Mouse (Mus musculus) neural tube, embryonic 12.5 days (tissue): ENCODE data around the gene Tada3. TPM values are rescaled to one million over a fixed set of nuclear protein-coding genes. Genes with fewer than 3 reads are reported as not detected.
"Not testable (repeated sequence)": the region's sequence is repeated elsewhere in the genome, so short reads cannot be mapped to it uniquely, and the experiment has no call there.

ENCODE experiments used
- ATAC-seq: fragments of 200-750 bp; cut with Nextera tagmentation; 2 replicates; pipeline ENCODE4 v1.8.0; 2017; ENCODE audit warnings: low read depth, mild to moderate bottlenecking, moderate TSS enrichment, moderate library complexity; ENCODE audit not compliant: low FRiP score
- H3K27ac ChIP-seq: fragments of 300-500 bp; sonication (generic); 2 replicates; pipeline ENCODE4 v1.5.1; 2016
- H3K27me3 ChIP-seq: fragments of 300-500 bp; sonication (generic); replicated peaks from 2 replicates; pipeline ENCODE4 v1.6.1; 2016; ENCODE audit warnings: mild to moderate bottlenecking
- H3K36me3 ChIP-seq: fragments of 300-500 bp; sonication (generic); 2 replicates; pipeline ENCODE4 v1.6.1; 2016; ENCODE audit warnings: mild to moderate bottlenecking
- H3K4me1 ChIP-seq: fragments of 300-500 bp; sonication (generic); 2 replicates; pipeline ENCODE4 v1.6.1; 2016
- H3K4me2 ChIP-seq: fragments of 300-500 bp; sonication (generic); replicated peaks from 2 replicates; pipeline ENCODE4 v1.6.1; 2016; ENCODE audit warnings: mild to moderate bottlenecking
- H3K4me3 ChIP-seq: fragments of 300-500 bp; sonication (generic); 2 replicates; pipeline ENCODE4 v1.5.1; 2016
- H3K9ac ChIP-seq: fragments of 300-500 bp; sonication (generic); 2 replicates; pipeline ENCODE4 v1.6.1; 2016; ENCODE audit warnings: mild to moderate bottlenecking
- H3K9me3 ChIP-seq: fragments of 300-500 bp; sonication (generic); 2 replicates; pipeline ENCODE4 v1.6.1; 2016; ENCODE audit warnings: mild to moderate bottlenecking
- WGBS: fragments of 180-500 bp; shearing (Covaris S2); methylation state at CpG from one replicate; pipeline ENCODE4 v1.1.7; 2016; 5-methylcytosine and 5-hydroxymethylcytosine counted together
- microRNA-seq: library from miRNA; unstranded; fragments of <30 nt; microRNA quantifications from one replicate; pipeline ENCODE4, GENCODE M21; 2017
- polyA plus RNA-seq: library from polyadenylated mRNA; unstranded; fragments of >200 nt; fragmentation: Nextera tagmentation; extraction: Ambion mirVana; gene quantifications from 2 replicates; pipeline ENCODE4 v1.2.1, GENCODE M21; 2016

The Tada3 gene
- polyA plus RNA-seq, 1 experiment from 2014 or later = 62.4 TPM

DNA sequence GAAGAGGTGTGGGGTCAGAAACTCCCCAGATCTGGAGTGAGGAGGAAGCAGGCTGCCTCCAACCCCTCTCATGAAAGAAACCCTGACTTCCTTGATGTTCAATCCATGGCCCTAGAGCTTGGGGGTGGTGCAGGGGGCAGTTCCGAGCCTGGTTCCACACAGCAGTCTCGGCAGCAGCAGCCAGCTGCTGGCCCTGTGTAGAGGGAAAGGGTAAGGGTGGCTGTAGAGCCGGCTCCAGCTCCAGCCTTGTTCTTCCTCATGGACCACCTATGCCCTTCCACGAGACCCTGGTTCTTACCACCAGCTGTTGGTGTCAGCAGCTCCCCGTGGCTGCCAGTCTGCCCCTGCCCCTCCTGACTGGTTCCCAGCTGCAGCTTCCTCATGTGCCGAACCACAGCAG is 43.5 kb downstream of the Tada3 start:
- no peak overlapping the region for H3K27ac ChIP-seq
- ATAC-seq = no peak
- peaks cover 2% of the 10 kb centered on the region; the same call in 1 of the 2 replicates for H3K4me1 ChIP-seq
- H3K4me3 ChIP-seq = no peak overlapping the region
- no peak overlapping the region for H3K9ac ChIP-seq
- peaks cover 71% of the 10 kb centered on the region for H3K36me3 ChIP-seq
- 81% methylated on average over 6 of the region's 6 CpGs for WGBS
- H3K9me3 ChIP-seq = no peaks in the 10 kb centered on the region
- no peaks in the 10 kb centered on the region for H3K27me3 ChIP-seq
- H3K4me2 ChIP-seq = no peak overlapping the region

DNA sequence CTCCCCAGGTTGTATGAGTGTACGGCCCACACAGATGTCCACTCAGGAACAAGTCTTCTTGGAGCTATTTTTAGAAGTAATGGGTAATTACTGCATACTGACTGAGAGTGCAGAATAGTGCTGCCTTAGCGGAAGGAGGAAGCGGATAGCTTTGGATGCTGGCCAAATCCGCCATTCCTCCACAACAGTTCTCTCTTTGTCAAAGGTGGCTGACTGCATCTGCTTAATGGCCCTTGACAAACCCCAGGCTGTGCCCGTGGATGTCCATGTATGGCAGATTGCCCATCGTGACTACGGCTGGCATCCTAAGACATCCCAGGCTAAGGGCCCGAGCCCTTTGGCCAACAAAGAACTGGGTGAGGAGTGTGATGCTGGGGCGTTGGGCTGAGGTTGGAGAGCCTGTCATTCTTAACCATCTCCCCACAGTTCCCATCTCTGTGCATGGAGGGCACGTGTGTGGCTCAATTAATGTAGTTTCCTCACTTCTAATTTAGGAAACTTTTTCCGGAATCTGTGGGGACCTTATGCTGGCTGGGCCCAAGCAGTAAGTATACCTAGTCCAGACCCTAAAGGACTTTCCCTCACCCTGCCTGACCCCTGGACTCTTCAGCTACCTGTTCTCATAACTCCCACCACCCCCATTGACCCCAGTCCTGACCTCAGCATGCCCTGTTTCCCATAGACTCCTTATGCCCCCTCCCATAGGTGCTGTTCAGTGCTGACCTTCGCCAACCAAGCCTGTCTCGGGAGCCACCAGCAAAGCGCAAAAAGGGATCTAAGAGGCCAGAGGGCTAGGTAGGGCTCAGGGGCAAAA is 44.3 kb downstream of the Tada3 start:
- Histone ChIP-seq H3K9ac (no peak overlapping the region), H3K4me3 (no peak overlapping the region), H3K9me3 (no peaks in the 10 kb centered on the region), H3K4me1 (peaks cover 2% of the 10 kb centered on the region; the same call in 1 of the 2 replicates), H3K27me3 (no peaks in the 10 kb centered on the region), H3K4me2 (no peak overlapping the region), H3K36me3 (peaks cover 64% of the 10 kb centered on the region), H3K27ac (no peak overlapping the region)
- peak; percentile 74 for ATAC-seq
- 70% methylated on average over 14 of the region's 14 CpGs for WGBS

DNA sequence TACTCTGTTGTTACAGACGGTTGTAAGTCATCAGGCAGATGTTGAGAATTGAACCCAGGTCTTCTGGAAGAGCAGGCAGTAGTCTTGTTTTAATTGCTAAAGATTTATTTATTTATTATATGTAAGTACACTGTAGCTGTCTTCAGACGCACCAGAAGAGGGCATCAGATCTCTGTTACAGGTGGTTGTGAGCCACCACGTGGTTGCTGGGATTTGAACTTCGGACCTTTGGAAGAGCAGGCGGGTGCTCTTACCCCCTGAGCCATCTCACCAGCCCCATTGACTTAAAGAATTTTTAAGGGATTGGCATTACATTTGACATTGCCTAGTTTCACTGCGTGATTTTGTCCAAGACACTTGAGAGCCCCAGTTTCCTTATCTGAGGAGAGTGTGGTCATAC is 44.9 kb downstream of the Tada3 start:
- not testable (repeated sequence) for H3K9ac ChIP-seq, H3K4me2 ChIP-seq, H3K27ac ChIP-seq, ATAC-seq, H3K27me3 ChIP-seq, H3K4me1 ChIP-seq, H3K9me3 ChIP-seq, H3K4me3 ChIP-seq
- H3K36me3 ChIP-seq = peaks cover 58% of the 10 kb centered on the region
- WGBS = 83% methylated on average over 6 of the region's 6 CpGs

DNA sequence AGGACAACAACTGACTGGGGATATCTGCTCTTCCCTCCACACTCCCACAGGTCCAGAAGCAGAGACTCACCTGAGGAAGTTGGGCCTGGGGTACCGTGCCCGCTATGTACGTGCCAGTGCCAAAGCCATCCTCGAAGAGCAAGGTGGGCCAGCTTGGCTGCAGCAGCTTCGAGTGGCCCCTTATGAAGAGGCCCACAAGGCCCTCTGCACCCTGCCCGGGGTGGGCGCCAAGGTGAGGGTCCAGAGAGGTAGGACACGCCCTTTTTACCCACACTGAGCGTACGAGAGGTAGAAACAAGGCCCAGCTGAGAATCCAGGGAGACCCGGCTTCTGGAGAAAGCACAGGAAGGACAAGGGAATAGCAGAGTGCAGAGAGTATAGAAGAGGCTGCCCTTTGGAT is 46.0 kb downstream of the Tada3 start:
- no peak overlapping the region for H3K4me2 ChIP-seq
- H3K4me3 ChIP-seq = no peak overlapping the region
- WGBS = 92% methylated on average over 11 of the region's 11 CpGs
- H3K27ac ChIP-seq = no peak overlapping the region
- ATAC-seq = no peak
- peaks cover 8% of the 10 kb centered on the region; the same call in 1 of the 2 replicates for H3K4me1 ChIP-seq
- peaks cover 51% of the 10 kb centered on the region for H3K36me3 ChIP-seq
- H3K9ac ChIP-seq = no peak overlapping the region
- H3K9me3 ChIP-seq = no peaks in the 10 kb centered on the region
- no peaks in the 10 kb centered on the region for H3K27me3 ChIP-seq

DNA sequence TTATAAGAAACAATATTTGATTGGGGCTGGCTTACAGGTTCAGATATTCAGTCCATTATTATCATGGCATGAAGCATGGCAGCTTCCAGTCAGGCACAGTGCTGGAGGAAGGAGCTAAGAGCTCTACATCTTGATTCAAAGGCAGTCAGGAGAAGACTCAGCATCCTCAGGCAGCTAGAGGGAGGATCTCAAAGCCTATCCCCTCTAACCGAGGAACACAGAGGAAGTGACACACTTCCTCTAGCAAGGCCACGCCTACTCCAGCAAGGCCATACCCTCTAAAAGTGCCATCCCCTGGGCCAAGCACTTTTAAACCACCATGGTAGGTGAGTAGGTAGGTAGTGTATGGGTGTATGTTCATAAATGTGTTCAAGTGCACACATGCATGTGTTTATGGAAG is 47.1 kb downstream of the Tada3 start:
- ATAC-seq = no peak
- 60% methylated on average over 2 of the region's 2 CpGs for WGBS
- H3K4me2 ChIP-seq = no peak overlapping the region
- no peaks in the 10 kb centered on the region for H3K27me3 ChIP-seq
- no peak overlapping the region for H3K4me3 ChIP-seq
- H3K27ac ChIP-seq = no peak overlapping the region
- H3K36me3 ChIP-seq = peaks cover 41% of the 10 kb centered on the region
- H3K9me3 ChIP-seq = no peaks in the 10 kb centered on the region
- no peak overlapping the region for H3K9ac ChIP-seq
- peaks cover 15% of the 10 kb centered on the region for H3K4me1 ChIP-seq

DNA sequence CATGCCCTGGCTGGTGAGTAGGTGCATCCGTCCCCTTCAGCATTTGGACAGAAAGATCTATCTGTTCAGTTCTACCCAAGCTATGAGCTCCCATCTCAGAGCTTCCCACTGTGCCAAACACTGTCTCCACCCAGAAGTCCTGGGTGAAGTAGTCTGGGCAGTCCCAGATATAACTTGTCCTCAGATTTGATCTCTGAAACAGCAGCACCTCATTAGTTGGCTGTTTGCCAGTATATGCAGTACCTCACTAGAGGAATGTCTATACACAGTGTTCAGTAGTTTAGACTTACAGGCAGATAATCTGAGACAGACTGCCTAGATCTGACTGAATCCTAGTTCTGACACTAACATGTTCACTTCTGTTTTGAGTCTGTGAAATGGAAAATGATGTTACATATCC is 48.3 kb downstream of the Tada3 start:
- Histone ChIP-seq H3K9ac (no peak overlapping the region), H3K27ac (no peak overlapping the region), H3K4me3 (no peak overlapping the region), H3K36me3 (peaks cover 35% of the 10 kb centered on the region), H3K4me2 (no peak overlapping the region), H3K27me3 (no peaks in the 10 kb centered on the region), H3K9me3 (no peaks in the 10 kb centered on the region), H3K4me1 (peaks cover 17% of the 10 kb centered on the region)
- no peak for ATAC-seq
- WGBS = 89% methylated on average over 1 of the region's 1 CpGs

DNA sequence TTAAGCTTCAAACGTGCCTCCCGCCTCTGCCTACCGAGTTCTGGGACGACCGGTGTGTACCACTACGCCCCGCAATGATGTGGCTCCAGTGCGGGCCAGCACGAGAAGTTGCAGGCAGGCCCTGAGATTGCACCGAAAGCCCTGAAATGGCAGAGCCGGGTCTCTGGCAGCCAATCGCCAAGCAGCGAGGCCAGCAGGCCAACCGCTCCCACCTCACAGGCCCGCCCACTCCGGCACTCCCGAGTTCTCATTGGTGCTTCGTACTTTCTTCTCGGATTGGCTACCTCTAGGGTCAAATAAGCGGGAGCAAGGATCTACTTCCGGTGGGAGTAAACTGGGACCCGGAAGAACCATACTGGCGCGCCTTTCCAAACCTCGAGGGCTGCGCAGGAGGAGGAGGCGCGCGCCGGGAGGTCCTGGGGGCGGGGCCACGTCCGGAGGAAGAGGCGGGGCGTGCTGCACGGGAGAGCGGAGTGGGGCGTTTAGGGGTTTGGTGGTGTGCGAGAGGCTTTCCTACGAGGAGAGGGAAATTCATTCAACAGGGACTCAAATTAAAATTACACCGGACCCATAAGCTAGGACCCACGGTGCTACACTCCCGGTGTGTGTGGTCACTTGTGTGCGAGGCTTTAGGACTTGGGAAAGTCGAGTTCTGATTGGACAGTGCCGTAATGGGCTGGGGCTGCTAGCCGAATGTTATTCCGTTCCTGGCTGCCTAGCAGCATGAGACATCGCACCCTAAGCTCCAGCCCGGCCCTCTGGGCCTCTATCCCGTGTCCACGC is 51.0 kb downstream of the Tada3 start, which contains the start of gene Ogg1:
Ogg1 (plus strand) TSS at position 440 of the 783 bp plus-strand sequence.
- peak within 1 kb of the TSS; percentile 47 for H3K4me3 ChIP-seq
- peak within 1 kb of the TSS; percentile 64 for H3K4me2 ChIP-seq
- peaks cover 15% of the 10 kb centered on the region for H3K4me1 ChIP-seq
- peak; percentile 99 for ATAC-seq
- no peaks in the 10 kb centered on the region for H3K9me3 ChIP-seq
- WGBS = under 1% methylated on average over 52 of the region's 52 CpGs
- H3K9ac ChIP-seq = peak within 1 kb of the TSS; percentile 75
- peak within 1 kb of the TSS; percentile 83 for H3K27ac ChIP-seq
- H3K36me3 ChIP-seq = peaks cover 44% of the 10 kb centered on the region
- H3K27me3 ChIP-seq = no peaks in the 10 kb centered on the region

Small RNA genes within 50 kb of the gene (microRNA-seq; reads per million reads assigned to microRNA genes)
- not detected for gene Gm24387

Other genes starting within 250 kb of the Tada3 start
- gene Lhfpl4, start 182.5 kb downstream of the Tada3 start, polyA plus RNA-seq = 40.8 and 42.7 TPM in 2 replicates
- gene Mtmr14, start 140.0 kb downstream of the Tada3 start, polyA plus RNA-seq = 46.0 and 48.6 TPM in 2 replicates
- gene Cpne9, start 95.6 kb downstream of the Tada3 start, polyA plus RNA-seq = 0.55 and 0.56 TPM in 2 replicates
- 24.9 and 29.9 TPM in 2 replicates for gene Brpf1, start 70.7 kb downstream of the Tada3 start, polyA plus RNA-seq
- 12.6 and 14.3 TPM in 2 replicates for gene Ogg1, start 50.9 kb downstream of the Tada3 start, polyA plus RNA-seq
- 61.9 and 63.6 TPM in 2 replicates for gene Camk1, start 33.9 kb downstream of the Tada3 start, polyA plus RNA-seq
- 352 and 393 TPM in 2 replicates for gene Arpc4, start 232 bp upstream of the Tada3 start, polyA plus RNA-seq
- gene Ttll3, start 11.4 kb upstream of the Tada3 start, polyA plus RNA-seq = 5.6 and 7.1 TPM in 2 replicates
- 18.7 and 29.3 TPM in 2 replicates for gene Rpusd3, start 41.5 kb upstream of the Tada3 start, polyA plus RNA-seq
- gene Cidec, start 57.9 kb upstream of the Tada3 start, polyA plus RNA-seq = not detected in 2 replicates
- gene Jagn1, start 64.7 kb upstream of the Tada3 start, polyA plus RNA-seq = 78.0 and 81.3 TPM in 2 replicates
- 0.73 and 1.6 TPM in 2 replicates for gene Il17re, start 80.6 kb upstream of the Tada3 start, polyA plus RNA-seq
- gene Il17rc, start 93.5 kb upstream of the Tada3 start, polyA plus RNA-seq = 2.4 and 3.0 TPM in 2 replicates
- 58.0 and 62.5 TPM in 2 replicates for gene Creld1, start 105.4 kb upstream of the Tada3 start, polyA plus RNA-seq
- gene Prrt3, start 124.0 kb upstream of the Tada3 start, polyA plus RNA-seq = 2.6 TPM in 2 replicates
- 90.2 and 91.2 TPM in 2 replicates for gene Emc3, start 153.8 kb upstream of the Tada3 start, polyA plus RNA-seq
- gene Fancd2, start 153.8 kb upstream of the Tada3 start, polyA plus RNA-seq = 8.3 and 8.4 TPM in 2 replicates
- 0.19 TPM in 1 of 2 replicates, not detected in the other for gene Fancd2os, start 222.8 kb upstream of the Tada3 start, polyA plus RNA-seq
- gene Brk1, start 226.9 kb upstream of the Tada3 start, polyA plus RNA-seq = 206 and 219 TPM in 2 replicates
- gene Vhl, start 246.1 kb upstream of the Tada3 start, polyA plus RNA-seq = 64.8 and 65.3 TPM in 2 replicates